Mouse (Mus musculus): ENCODE measurements around the gene Utp3. TPM values are rescaled to one million over a fixed set of nuclear protein-coding genes. Genes with fewer than 3 reads are reported as not detected.

Gene Utp3
- total RNA-seq, 2 experiments from 2014 or later: 23.6 to 25.7 TPM

DNA sequence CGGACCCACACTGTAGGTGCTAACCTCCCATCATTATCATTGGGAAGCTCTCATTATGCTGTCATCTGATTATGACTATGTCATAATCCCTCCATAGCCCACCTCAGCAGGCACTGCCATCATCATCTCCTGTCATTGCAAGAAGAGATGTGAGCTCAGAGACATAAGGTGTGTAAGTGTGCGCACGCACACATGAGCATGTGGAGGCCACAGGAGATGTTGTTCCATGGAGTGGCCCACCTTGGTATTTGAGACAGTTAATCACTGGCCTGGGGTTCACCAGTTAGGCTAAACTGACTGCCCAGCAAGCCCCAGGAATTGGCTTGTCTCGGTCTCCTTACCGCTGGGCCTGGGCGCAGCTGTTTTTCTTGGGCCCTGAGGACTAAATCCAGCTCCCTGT lies 27.1 kb downstream of the Utp3 start:
- intact Hi-C loops (cut with DNase I): no loop called here
- no peak for TF ChIP-seq CTCF (IDR thresholded peaks at IDR 0.05)
- H3K4me3 ChIP-seq: no peak overlapping the region
- no peak for DNase-seq
- no peak overlapping the region for H3K27ac ChIP-seq

DNA sequence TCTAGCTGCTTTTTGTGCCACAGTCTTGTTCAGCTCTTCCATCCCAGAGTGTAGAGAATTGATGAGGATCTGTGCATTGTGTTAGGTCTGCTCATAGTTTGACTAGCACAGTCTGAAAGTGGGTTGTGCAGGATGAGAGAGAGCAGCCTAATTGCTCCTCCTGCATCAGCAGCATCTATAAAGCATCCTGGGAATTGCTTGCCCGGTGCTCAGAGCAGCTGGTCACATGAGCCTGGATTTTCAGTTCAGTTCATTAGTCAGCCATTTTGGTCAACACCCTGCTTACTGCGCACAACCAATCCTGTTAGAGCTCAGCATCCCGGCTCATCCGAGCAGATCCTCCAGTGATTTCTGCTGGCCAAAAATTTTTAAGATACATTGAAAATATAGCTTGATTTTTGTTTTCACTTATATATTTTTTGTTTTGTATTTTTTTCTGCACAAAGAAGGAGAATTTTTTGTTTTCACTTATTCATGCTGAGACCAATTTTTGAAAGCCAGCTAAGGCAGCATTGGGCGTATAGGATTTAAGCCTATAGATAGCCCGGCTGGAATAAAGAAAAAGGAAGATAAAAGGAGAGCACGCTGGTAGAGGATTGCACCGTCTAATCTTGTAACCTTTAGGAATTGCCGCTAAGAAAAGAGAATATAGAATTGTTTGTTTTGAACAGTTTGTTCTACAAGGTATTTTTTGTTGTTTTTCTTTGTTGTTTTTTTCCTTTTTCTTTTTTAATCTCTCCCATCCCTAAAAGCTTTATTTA lies 29.2 kb downstream of the Utp3 start:
- Histone ChIP-seq H3K4me3 (peak overlapping the region; percentile 55), H3K27ac (0 out of 2 replicates have a peak overlapping the region, but pooled peaks have one; percentile 24)
- no peak for TF ChIP-seq CTCF (IDR thresholded peaks at IDR 0.05)
- DNase-seq: peak; percentile 35
- intact Hi-C loops (cut with DNase I): no loop called here

DNA sequence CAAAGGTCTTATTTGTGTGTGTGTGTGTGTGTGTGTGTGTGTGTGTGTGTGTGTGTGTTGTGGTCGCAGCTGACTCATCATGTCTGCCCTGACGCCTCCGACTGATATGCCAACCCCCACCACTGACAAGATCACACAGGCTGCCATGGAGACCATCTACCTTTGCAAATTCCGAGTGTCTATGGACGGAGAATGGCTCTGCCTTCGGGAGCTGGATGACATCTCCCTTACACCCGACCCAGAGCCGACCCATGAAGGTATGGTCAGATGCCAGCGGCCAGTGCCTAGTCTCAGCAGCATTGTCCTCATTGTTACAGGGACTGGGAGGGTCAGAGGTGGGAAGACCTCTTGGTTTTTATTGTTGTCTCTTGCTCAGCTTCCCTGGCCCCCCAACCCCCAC lies 29.8 kb downstream of the Utp3 start:
- DNase-seq: no peak
- Histone ChIP-seq H3K4me3 (peak overlapping the region; percentile 55), H3K27ac (no peak overlapping the region)
- no peak for TF ChIP-seq CTCF (IDR thresholded peaks at IDR 0.05)
- intact Hi-C loops (cut with DNase I): no loop called here

DNA sequence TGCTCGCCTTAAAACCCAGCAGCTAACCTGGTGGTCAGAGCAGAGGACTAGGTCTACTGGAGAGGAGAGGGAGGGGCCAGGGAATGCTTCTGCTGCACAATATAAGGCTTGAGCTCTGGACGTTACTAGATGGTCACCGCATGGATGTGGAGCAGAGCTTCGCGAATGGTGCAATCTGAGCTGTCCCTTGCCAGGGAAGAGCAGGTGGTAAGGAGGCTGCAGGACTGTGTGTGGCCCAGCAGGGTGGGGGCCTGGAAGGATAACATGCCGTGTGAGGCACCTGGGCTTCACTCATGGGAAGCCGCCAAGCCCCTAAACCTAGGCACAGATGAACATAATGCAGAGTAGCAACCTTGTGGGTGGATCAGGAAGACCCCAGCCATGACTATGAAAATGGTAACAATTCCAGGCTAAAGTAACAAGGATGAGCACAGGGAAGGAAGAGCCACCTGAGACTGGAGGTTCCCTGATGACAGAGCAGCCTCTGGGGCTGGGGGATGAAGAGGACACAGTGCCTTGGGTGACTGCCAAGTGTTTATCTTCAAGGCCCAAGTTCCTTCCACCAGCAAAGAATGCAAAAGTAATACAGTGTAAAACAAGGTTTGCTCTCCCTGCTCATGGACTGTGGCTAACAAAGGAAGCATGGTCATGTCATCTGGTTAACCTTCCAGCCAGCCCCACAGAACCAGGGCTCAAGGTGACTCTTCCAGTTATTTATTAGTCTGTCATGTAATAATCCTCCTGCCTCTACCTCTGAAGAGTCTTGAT lies 32.3 kb downstream of the Utp3 start:
- peak overlapping the region; percentile 65; the same call in 1 of the 2 replicates for H3K27ac ChIP-seq
- DNase-seq: no peak
- no peak for TF ChIP-seq CTCF (IDR thresholded peaks at IDR 0.05)
- no peak overlapping the region for H3K4me3 ChIP-seq
- intact Hi-C loops (cut with DNase I): no loop called here

DNA sequence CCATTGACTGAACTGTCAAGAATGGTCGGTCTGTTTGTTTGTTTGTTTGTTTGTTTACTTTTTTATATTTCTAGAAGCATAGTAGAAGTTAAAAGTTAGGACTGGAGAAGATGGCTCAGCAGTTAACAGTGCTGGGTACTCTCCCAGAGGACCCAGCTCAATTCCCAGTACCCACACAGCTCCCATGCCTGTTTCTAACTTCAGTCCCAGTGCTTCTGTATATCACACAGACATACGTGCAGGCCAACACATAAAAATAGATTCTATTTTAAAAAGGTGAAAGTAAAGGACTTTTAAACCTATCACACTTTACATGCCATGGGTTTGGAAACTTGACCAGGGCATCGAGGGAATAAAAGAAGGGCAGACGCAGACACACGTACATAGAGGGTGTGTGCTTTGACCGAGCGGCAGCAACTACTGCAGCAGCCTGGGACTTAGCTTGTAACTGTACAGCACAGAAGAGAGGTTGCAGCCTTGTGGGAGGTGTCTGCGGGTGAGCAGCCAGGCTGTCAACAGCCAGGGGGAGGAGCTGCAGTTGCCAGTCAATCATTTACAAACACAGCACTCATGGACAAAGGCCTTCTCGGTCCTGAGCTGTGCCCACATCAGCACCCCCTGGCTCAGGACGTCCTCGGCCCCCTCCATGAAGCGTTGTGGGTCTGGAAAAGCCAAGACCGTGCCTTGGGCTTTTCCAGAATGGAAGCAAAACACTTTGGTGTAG lies 33.1 kb downstream of the Utp3 start:
- intact Hi-C loops (cut with DNase I): no loop called here
- TF ChIP-seq CTCF (IDR thresholded peaks at IDR 0.05): no peak
- H3K4me3 ChIP-seq: peak overlapping the region; percentile 31
- no peak for DNase-seq
- peak overlapping the region; percentile 65 for H3K27ac ChIP-seq

DNA sequence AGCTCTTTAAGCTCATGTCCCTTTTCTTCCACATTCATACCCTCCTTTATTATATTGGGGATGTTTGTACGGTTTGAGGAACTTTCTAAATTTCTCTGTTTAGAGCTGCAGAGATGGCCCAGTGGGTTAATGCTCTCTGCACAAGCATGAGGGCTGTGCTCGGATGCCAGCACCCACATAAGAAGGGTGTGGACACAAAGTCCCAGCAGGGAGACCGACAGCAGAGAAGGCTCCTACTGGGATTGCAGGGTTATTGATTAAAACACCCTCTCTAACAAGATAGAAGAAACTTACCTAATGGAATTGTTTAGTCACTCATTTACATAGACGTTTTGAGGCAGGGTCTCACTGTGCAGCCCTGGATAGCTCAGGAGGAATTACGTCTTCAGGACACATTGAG lies 34.2 kb downstream of the Utp3 start:
- intact Hi-C loops (cut with DNase I): no loop called here
- H3K4me3 ChIP-seq: no peak overlapping the region
- H3K27ac ChIP-seq: no peak overlapping the region
- TF ChIP-seq CTCF (IDR thresholded peaks at IDR 0.05): no peak
- DNase-seq: no peak

DNA sequence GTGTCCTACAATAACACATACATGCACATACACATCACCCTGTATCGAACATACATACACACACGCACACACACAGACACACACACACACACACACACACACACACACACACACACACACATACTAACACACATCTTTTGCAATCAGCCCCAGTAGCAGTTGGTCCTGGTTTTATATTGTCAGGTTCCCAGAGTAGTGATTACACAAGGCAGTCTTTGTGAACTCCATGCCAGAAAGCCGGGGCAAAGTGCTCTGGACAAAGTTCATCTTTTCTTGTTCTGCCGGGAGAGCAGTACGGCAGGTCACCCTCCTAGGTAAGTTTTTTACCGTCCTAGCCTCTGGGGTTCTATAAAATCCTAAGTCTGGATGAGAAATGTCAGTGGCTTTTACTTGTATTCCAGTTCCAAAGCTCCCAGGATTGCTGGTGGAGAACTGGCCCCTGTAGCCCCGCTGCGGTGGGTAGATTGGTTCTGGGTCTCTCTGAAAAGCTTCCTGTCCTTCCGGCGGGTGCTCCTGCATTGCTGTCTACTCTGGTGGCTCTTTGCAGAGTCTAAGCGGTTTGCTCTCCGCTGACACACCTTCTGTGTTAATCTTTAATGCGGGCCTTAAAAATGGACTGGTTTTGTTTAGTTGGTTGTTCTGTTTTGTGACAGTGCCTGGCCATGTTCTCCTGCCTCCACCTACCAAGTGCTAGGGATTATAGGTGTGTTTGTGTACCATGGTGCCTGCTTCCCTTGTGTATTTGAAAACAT lies 39.3 kb downstream of the Utp3 start:
- intact Hi-C loops (cut with DNase I): no loop called here
- no peak for DNase-seq
- Histone ChIP-seq H3K4me3 (no peak overlapping the region), H3K27ac (no peak overlapping the region)
- no peak for TF ChIP-seq CTCF (IDR thresholded peaks at IDR 0.05)

DNA sequence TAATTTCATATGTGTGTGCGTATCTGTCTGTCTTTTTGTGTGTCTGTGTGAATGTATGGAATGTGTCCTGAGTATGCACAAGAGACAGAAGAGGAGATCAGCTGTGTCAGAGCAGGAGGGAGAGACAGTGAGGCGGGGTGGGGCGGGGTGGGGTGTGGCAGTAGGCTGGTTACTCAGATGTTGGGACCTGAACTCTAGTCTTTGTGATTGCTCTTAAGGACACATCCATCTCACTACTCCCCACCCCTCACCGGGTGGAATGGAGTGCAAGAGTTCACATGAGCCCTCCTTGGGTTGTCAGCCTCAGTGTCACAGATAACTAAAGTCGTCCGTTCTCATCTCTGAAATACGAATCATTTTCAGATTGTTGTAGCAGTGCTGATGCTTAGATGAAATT lies 39.9 kb downstream of the Utp3 start:
- Histone ChIP-seq H3K27ac (no peak overlapping the region), H3K4me3 (no peak overlapping the region)
- no peak for DNase-seq
- intact Hi-C loops (cut with DNase I): no loop called here
- no peak for TF ChIP-seq CTCF (IDR thresholded peaks at IDR 0.05)

DNA sequence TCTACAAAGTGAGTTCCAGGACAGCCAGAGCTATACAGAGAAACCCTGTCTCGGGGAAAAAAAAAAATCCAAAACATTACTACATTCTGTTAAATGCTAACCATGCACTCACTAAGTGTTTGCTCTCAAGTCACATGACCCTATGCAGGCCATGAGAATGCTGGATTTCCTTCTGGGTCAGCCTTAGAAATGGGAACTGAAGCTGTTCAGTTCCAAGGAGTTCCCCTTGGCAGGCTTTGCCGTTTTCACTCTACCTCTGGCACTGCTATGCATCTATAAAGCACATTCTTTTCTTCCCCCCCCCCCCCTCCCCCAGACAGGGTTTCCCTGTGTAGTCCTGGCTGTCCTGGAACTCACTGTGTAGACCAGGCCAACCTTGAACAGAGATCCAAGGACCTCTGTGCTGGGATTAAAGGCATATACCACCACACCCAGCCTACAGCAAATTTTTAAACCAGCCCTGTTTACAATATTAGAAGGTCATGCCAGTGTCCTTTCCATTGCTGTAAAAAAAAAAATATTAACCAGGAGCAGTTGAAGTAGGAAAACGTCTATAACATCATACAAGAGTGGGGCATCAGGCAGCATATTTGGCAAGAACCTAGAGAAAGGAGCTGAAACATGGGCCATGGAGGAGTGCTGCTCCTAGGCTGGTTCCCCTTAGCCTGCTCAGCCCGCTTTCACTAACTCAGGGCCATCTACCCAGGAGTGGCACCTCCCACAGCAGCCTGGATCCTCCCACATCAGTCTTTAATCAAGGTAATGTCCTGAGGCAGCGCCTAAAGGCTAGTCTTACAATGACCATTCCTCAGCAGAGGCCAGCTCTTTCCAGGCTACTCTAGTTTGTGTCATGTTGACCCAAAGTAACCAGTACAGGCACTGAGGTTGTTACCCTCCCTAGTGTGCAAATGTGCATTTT lies 41.5 kb downstream of the Utp3 start:
- Histone ChIP-seq H3K4me3 (no peak overlapping the region), H3K27ac (no peak overlapping the region)
- no peak for DNase-seq
- no peak for TF ChIP-seq CTCF (IDR thresholded peaks at IDR 0.05)
- intact Hi-C loops (cut with DNase I): no loop called here

DNA sequence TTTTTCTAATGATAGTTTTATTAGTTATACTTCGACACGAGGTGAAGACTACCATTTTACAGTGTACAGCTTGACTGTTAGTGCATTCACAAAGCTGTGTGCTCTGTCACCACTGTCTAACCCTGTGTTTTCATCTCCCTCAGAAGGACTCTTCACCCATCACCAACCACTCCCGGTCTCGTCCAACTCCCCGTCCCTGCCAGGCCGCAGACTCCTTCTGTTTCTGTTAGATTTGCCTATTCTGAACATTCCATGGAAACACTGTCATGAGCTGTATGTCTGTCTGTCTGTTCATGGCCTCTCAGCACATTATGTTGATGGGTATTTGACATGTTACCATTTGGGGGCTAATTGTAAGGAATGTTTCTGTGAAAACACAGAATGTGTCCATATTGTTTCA lies 44.7 kb downstream of the Utp3 start:
- DNase-seq: no peak
- TF ChIP-seq CTCF (IDR thresholded peaks at IDR 0.05): no peak
- no peak overlapping the region for H3K27ac ChIP-seq
- intact Hi-C loops (cut with DNase I): no loop called here
- no peak overlapping the region for H3K4me3 ChIP-seq

DNA sequence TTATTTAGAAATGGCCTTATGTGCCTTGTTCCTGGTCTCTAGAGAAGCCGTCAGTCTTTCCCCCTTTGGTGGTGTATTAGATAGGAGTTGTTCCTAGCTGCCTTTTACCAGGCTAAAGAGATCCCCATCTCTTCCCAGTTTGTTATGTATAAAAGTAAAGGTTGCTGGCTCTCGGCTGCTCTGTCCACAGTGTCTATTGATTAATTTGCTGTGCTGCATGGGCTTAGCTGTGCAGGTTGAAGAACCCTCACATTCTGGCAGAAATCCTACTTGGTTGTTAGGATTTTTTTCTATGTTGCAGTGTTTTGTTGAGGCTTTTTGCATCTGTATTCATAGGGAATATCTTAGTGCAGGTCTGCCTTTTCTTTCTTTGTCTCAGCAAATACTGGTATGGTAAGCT lies 47.8 kb downstream of the Utp3 start:
- intact Hi-C loops (cut with DNase I): no loop called here
- DNase-seq: no peak
- no peak overlapping the region; the same call in 1 of the 2 replicates for H3K27ac ChIP-seq
- TF ChIP-seq CTCF (IDR thresholded peaks at IDR 0.05): no peak
- H3K4me3 ChIP-seq: no peak overlapping the region

Measured in gastrocnemius, adult 2 months (tissue).